In genomic region chr11:87920301-87920700, GRCm38 (mm10) we compare ENCODE assay signal across 16 mouse cellular contexts. TPM values are rescaled to one million over a fixed set of nuclear protein-coding genes. Genes with fewer than 3 reads are reported as not detected.
DNase-seq lines count a peak whose midpoint lies in the region.
"Had no signal": no experiment of that assay in that cellular context is flagged by ENCODE, and none has a peak within 500 bp of the region (broad histone marks: within the 10 kb centered on the region; RNA-seq: fewer than 3 reads in every experiment).

No protein-coding gene starts in this region.

- DNase-seq in frontal cortex, postnatal 36 days (ENCODE audit: low spot score in 2 of 2) = peak; percentile 9 to 57
- DNase-seq in frontal cortex, postnatal 25 days (ENCODE audit: low spot score in 2 of 2) = no peak
- DNase-seq in right cerebral cortex, adult 2 months (ENCODE audit: low spot score in 2 of 2) = peak; percentile 24 to 28
- no peak for DNase-seq in right cerebral cortex, postnatal 25 days
- peak; percentile 11 to 41 for DNase-seq in left cerebral cortex, adult 9 months (ENCODE audit: low spot score in 2 of 2)
- no peak for DNase-seq in heart, postnatal 4 days
- DNase-seq: cerebellum, adult 2 months; cerebellum, postnatal 10 days; heart, adult 2 months had no signal

RNA-seq across cellular contexts. Expression of gene Olfr464, which starts 0.5 kb away (rescaled TPM):
- not detected for total RNA-seq in heart, postnatal 4 days (2021)
- total RNA-seq: adrenal gland, adult 18-20 months; adrenal gland, postnatal 25 days; CH12.LX; common myeloid progenitor, adult 5-6 weeks; gastrocnemius, adult 18-20 months; gastrocnemius, postnatal 14 days; heart, adult 2 months; heart, postnatal 14 days had no signal

RNA-seq across cellular contexts. Expression of gene Olfr463, which starts 23.1 kb away (rescaled TPM):
- not detected for total RNA-seq in heart, postnatal 4 days (2021)
- total RNA-seq: adrenal gland, adult 18-20 months; adrenal gland, postnatal 25 days; CH12.LX; common myeloid progenitor, adult 5-6 weeks; gastrocnemius, adult 18-20 months; gastrocnemius, postnatal 14 days; heart, adult 2 months; heart, postnatal 14 days had no signal

RNA-seq across cellular contexts. Expression of gene Olfr462, which starts 28.2 kb away (rescaled TPM):
- not detected for total RNA-seq in heart, postnatal 4 days (2021)
- total RNA-seq: adrenal gland, adult 18-20 months; adrenal gland, postnatal 25 days; common myeloid progenitor, adult 5-6 weeks; gastrocnemius, adult 18-20 months; gastrocnemius, postnatal 14 days; heart, adult 2 months; heart, postnatal 14 days had no signal

RNA-seq across cellular contexts. Expression of gene Epx, which starts 45.0 kb away (rescaled TPM):
- not detected for total RNA-seq in heart, postnatal 4 days (2021)
- total RNA-seq: adrenal gland, adult 18-20 months; adrenal gland, postnatal 25 days; CH12.LX; gastrocnemius, adult 18-20 months; gastrocnemius, postnatal 14 days; heart, adult 2 months; heart, postnatal 14 days had no signal

Comparison
In these comparisons a context has a peak if more than half of its experiments do, and no peak if none do; other contexts are left out.
1. DNase-seq: peak in frontal cortex, postnatal 36 days (2 of 2), right cerebral cortex, adult 2 months (2 of 2) and left cerebral cortex, adult 9 months (2 of 2); none in frontal cortex, postnatal 25 days (0 of 2), right cerebral cortex, postnatal 25 days (single experiment) and heart, postnatal 4 days (single experiment).